Mouse (Mus musculus) layer of hippocampus, adult 9-11 months (tissue): Measurements from ENCODE around the gene Pole.

Source experiments
- DNase-seq: peaks from one replicate; pipeline ENCODE4 v3.0.0; 2022

Gene Pole

DNA sequence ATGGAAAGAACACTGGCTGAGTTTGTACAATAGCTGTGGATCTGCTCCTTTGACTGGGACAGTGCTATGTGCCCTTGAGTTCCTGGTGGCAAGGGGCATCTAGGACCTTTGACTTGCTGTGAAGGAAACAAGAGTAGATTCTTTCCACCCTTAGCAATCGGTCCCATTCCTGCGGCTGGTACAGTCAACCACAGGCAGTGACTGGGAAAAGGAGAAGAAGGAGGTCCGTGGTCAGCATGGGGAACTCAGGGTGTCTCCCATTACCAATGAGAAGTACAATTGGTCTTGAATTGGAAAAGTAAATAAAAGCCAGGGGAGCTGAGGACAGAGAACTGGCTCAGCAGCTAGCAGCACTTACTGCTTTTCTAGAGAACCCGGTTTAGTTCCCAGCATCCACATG is 59.4 kb downstream of the Pole start:
- no peak for DNase-seq

DNA sequence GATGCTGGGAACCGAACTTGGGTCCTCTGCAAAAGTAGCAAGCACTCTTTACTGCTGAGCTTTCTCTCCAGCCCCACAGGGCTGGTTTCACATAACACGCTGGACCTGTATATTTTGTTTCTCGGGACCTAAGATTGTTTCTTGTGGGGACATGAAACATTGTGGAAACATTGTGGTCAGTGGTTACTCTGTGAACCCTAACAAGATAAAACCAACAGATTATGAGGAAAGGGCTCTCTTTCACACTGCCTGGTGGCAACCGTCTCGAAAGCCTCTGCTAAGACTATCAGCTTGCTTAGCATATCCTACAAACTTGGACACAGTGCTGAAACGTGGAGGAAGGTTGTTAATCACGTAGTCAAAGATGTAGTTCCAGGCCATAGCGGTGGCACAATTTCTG is 60.9 kb downstream of the Pole start:
- DNase-seq, result no peak

DNA sequence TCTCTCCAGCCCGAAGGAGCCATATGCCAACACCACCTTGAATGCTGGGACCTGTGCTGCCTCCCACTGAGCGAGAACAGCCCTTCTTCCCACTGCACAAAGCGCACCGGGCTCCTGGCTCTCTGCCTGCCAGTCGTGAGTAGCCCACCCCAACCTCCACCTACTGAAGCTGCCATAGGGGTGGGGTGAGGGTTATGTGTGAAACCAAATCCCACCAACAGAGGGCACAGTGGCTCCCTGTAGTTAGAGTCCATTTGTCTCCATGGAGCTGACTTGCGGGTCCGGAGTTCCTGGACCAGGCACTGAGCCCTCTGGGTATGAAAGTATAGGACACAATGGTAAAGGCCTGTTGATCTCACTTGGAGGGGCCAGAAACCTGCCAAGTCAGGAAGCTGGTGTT is 68.6 kb downstream of the Pole start:
- no peak for DNase-seq

DNA sequence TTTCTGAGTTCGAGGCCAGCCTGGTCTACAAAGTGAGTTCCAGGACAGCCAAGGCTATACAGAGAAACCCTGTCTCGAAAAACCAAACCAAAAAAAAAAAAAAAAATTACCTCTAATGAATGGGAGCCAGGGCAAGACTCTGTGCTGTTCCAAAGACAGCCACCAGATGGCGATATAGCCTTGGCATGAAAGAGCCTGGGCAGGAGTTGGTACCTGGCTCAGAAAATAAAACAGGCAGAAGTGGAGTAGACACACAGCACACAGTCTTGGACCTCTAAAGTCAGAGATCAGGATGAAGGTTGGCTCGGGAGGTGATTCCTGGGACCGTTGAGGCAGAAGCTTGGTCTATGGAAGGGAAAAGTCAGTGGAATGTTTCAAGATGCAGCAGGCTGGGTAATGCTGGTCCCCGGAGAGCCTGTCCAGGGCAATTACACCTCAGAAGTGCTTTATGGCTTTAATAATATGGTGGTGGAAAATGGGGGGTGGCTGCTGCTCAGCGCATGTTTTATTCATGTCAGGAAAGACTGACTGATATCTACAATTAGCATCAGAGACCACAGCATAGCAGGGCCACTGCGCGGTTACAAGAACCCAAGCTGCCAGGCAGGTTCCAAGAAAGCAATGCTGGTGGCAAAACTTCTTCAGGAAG is 71.5 kb downstream of the Pole start:
- peak; percentile 74 for DNase-seq

DNA sequence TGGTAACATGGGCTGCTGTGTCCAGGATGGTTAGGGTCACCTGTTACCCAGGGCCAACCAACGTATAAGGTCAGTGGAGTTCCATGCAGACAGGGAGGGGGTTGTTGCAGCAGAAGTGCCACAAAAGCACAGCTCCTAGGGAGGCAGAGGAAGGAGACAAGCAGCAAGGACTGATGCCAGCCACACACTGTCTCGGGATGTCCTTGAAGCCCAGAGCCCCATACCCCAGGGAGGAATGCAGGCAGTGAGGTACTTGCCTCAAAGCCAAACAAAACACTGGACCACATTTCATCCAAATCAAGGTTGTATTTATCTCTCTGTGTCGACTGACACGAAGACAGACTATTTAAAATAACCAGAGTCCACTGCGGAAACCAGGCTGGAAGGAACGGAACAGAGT is 75.4 kb downstream of the Pole start:
- no peak for DNase-seq

DNA sequence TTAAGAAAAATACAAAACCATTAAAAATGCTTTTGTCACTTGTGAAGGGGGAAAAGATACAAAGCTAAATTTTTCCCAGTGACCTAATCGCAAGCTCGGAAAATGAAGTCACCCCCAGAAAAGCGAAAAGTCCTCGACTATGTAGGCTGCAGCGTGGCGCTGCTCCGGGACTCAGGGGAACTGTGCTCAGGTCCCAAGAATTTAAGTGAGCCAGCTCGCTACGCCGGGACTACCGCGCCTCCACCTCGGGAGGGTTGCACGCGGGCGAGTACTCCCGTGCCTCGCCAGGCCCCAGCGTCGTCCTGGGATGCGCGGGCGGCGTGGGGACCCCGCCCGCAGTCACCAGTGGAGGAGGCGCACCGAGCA is 76.7 kb downstream of the Pole start:
- no peak for DNase-seq

DNA sequence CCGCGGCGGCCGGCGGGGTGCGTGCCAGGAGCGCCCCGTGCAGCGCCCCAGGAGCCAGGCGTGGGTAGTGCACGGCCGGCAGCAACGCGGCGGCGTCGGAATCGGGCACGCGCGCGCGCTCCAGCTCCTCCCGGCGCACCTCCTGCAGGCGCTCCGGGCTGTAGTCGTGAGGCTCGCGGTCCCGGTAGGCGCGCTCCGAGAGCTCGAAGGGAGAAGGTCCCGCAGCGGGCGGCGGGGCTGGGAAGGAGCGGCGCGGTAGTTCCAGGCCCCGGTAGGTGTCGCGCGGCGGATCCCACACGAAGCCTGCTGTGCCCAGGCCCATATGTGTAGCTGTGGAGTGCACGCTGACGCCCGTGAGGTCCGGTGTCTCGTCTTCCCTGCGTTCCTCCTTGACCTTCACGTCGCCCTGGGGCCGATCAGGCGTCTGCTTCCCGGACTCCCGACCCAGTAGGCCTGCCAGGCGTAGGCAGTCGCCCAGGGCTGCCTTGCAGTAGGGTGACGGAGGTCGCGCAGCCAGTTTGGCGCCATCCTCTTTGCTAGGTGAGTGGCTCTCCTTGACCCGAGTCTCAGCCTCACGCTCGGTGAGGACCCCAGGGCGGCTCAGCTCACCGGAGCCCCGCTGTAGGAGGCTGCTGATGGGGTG is 77.2 kb downstream of the Pole start:
- peak; percentile 65 for DNase-seq

DNA sequence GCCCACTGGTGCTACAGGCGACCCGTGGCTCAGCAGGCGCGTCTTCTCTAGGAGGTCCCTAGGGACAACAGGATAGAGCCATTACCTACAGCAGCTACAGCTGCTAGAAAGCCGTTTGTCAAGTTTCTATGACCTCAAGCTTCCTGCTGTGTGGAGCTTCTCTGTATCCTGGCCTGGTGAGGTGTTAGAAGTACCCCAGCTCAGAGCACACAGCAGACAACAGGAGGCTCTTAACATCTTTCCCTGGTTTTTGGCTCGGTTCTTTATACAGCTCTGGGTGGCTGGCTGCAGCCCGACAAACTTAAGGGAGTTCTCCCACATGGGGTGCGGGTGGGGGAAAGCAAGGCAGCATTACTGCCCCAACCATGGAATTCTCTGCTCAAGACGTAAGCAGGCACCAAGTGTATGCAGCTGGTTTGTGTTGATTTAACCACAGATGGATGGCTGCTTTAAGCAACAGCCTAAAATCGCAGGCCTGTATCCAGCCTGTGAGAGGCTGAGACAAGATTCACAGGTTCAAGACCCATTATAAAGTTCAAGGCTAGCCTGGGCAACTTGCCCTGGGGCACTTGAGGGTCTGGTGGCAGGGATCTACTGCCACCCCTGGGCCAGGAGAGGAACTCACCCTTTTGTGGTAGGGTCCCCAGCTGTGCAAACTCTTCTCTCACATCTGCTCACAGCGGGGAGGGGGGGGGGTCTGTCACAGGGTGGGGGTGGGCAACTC is 77.9 kb downstream of the Pole start:
- DNase-seq, result no peak

DNA sequence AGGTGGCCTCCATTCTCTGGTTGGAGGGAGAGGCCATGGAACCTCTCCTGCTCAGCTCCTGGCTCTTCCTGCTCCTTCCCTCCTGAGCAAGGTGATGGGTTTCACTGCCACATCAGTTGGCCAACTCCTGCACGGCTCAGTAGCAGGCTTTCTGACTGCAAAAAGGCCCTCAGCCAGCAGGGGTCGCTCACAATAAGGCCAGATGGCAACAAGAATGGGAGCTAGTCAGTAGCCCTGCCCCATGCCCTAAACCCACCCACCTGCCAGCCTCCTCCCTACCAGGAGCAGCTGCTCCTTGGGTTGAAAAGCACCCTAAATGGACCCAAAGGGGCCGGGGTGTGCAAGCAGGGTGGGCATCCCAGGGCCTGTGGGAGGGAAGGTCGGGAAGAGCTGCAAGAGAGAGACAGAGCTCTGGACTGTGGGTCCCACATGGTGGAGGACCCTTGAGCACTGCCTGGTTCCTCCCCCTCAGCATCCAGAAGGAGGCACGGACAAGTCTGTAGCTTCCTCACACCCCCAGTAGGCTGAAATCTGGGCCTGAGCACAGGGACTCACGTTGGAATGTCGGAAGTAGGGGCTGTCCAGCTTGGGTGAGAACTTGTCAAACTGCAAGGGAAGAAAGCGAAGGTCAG is 90.8 kb downstream of the Pole start:
- DNase-seq, result peak; percentile 63

DNA sequence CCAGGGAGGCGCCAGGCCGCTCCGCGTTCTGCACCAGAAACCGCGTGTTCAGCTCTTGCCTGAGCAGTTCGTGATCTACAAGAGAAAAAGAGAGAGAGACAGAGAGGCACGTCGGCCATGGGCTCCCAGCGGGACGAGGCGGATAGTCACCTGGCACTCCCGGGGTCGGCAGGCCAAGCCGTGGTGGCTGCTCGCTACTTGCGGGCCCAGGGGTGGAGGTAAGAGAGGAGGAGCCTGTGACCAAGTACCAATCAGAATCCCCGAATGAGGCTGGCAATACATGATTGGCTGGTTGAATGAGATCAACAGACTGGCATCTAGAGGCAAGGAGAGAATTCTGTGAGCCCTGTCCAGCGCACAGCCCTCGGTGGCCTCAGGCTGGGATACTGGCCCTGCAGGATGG is 92.1 kb downstream of the Pole start:
- DNase-seq, result peak; percentile 47

DNA sequence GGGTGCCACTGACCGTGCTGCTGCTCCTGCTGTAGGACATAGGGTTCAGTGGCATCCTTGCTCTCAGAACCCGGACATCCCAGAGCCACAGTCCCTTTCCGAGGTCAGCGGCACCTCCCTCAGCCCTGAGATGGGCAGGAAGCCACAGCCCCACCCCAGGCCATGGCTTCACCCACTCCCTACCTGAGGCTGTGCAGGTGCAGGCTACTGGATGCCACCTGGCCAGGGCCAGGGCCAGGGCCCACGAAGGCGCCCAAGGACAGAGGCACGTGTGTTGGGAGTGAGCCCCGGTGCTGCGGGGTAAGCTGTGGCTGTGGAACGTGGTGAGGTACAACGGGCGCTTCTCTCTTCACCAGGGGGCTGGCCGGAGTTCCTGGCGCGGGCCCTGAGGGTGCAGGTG is 93.0 kb downstream of the Pole start:
- no peak for DNase-seq

DNA sequence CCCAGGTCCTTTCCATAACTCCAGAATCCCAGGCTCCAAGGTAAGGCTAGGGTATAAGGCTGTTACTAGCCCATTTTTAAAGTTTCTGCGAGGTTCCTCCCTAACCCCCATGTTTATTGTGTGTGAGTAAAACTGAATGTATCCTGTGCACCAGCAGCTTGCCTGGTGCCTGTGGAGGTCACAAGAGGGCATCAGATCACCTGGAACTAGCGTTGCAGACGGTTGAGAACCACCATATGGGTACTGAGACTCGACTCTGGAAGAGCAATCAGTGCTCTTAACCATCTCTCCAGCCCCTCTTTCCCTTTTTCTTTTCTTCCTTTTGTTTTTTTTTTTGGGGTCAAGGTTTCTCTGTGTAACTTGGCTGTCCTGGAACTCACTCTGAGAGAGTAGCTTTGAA is 93.7 kb downstream of the Pole start:
- DNase-seq, result no peak

DNA sequence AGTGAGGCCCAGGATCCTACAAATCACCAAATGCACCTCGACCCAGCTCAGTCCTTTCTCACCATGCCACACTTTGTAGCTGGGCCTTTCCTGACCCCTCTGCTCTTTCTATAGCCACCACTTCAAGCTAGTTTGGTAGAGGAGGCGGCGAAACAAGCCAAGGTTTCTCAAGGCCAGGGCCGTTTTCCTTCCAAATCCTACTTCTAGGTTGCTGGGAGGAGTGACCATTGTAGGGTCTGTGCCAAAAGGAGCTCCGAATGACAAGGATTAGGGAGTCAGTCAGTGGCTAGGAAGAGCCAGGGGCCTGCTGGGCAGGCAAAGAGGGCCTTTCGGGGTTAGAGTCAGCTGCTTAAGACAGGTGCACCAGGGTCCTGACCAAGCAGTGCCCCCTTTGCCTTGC is 98.4 kb downstream of the Pole start:
- DNase-seq, result no peak

DNA sequence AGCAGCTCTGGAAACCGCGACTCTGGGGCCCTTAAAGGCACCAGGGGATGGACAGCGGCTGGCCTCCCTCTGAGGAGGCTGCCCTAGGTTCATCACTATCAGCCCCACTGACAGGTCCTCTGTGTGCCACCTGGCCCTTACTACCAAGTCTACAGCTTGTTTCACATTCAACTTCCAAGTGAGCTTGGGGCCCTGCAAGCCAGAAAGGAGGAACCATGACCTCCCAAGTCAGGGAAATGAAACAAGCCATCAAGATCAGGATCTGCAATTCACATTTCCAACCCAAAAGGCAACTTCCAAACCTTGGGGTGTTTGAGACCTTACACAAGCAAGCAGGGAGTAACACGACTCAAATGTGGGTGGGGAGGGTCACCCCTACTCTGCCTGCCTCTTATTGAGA is 99.2 kb downstream of the Pole start:
- DNase-seq, result no peak

DNA sequence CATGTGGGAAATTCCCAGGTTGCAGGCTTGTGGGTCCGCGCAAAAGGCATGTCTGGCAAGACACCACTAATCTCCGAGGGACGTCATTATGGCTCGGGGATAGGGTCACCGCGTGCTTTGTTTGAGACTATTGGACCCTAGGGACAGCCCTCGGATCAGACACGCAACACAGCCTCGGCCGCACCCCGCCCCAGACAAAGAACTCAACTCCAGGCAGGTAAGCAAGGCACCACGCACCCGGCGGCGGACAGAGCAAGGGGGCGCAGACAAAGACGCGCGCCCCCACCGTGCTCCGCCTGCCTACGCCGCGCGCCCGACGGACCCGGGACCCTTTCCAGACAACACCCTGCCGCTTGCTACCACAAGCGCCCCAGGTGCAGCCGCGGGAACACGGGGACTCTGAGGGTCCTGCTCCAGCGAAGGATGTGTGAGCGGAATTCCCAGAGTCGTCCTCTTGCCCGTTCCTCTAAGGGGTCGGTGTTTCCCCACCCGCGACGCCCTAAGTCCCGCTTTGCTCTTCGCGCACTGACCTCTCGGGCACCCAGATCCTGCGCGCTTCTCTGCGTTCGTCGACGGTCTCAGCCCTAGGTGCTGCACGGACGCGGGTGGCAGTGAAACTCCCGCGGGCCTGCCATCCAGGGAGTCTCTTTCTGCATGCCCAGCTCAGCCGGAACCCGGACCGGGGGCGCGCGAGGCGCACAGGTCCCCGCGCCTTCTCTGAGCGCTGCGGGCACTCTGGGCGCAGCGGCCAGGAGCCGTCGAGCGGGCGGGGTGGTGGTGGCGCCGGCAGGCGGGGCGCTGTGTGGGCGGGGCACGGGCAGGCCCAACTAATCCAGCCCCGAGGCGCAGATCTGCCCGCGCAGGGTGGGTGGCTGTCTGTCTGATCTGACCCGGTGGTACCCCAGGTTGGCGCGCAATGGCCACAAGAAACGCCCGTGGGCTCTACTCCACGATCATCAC is 100.5 kb downstream of the Pole start:
- DNase-seq, result peak; percentile 67
